Mouse (Mus musculus) cerebellum, adult 2 months (tissue): ENCODE measurements around the gene Slc10a6. TPM values are rescaled to one million over a fixed set of nuclear protein-coding genes. Genes with fewer than 3 reads are reported as not detected.

Source experiments
- DNase-seq, 2 experiments: peaks; one replicate each; pipeline ENCODE4 v3.0.0; 2021
- H3K27ac ChIP-seq: fragments of 200-500 bp; 2 replicates; pipeline ENCODE4 v1.5.1; 2012; ENCODE audit warnings: low read length, control low read depth, inconsistent platforms; ENCODE audit not compliant: insufficient read depth
- H3K27me3 ChIP-seq: fragments of 200-500 bp; 2 replicates; pipeline ENCODE4 v1.6.1; 2012; ENCODE audit warnings: inconsistent platforms, mild to moderate bottlenecking, low read length, moderate library complexity; ENCODE audit not compliant: control insufficient read depth, insufficient read depth
- H3K4me1 ChIP-seq: fragments of 200-500 bp; 2 replicates; pipeline ENCODE4 v1.6.1; 2011; ENCODE audit warnings: low read length; ENCODE audit not compliant: control insufficient read depth, insufficient read depth
- H3K4me3 ChIP-seq: fragments of 200-500 bp; replicated peaks from 2 replicates; pipeline ENCODE3; 2011; ENCODE audit warnings: mild to moderate bottlenecking, low read depth, low read length, control low read depth; ENCODE audit not compliant: insufficient read depth
- CTCF ChIP-seq: fragments of 200-500 bp; IDR thresholded peaks from 2 replicates; pipeline ENCODE4 v1.5.1; 2011; ENCODE audit warnings: low read depth, mild to moderate bottlenecking, control low read depth, low read length, moderate library complexity, borderline replicate concordance; ENCODE audit not compliant: insufficient read depth
- POLR2A ChIP-seq: fragments of 200-500 bp; IDR thresholded peaks from 2 replicates; pipeline ENCODE4 v1.6.1; 2011; ENCODE audit warnings: low read length, control low read depth, borderline replicate concordance; ENCODE audit not compliant: insufficient read depth
- WGBS: fragments of 180-500 bp; shearing (Covaris S2); methylation state at CpG from one replicate; pipeline ENCODE4 v1.1.7; 2018; 5-methylcytosine and 5-hydroxymethylcytosine counted together
- polyA plus RNA-seq: library from polyadenylated mRNA; depleted of rRNA; stranded (reverse); fragments of >200 nt; gene quantifications from 2 replicates; pipeline ENCODE4 v1.2.3, GENCODE M21; 2012

Gene Slc10a6
- polyA plus RNA-seq, 1 experiment, result 0.05 TPM

GRCm38 (mm10) chr5:103637162-103637561 lies 8.0 kb upstream of the Slc10a6 start:
- DNase-seq, result no peak
- 92% methylated on average over 2 of the region's 2 CpGs for WGBS
- Histone ChIP-seq H3K4me1 (no peaks in the 10 kb centered on the region), H3K27me3 (no peaks in the 10 kb centered on the region), H3K27ac (no peak overlapping the region), H3K4me3 (no peak overlapping the region)
- TF ChIP-seq CTCF (no peak), POLR2A (no peak)

DNA sequence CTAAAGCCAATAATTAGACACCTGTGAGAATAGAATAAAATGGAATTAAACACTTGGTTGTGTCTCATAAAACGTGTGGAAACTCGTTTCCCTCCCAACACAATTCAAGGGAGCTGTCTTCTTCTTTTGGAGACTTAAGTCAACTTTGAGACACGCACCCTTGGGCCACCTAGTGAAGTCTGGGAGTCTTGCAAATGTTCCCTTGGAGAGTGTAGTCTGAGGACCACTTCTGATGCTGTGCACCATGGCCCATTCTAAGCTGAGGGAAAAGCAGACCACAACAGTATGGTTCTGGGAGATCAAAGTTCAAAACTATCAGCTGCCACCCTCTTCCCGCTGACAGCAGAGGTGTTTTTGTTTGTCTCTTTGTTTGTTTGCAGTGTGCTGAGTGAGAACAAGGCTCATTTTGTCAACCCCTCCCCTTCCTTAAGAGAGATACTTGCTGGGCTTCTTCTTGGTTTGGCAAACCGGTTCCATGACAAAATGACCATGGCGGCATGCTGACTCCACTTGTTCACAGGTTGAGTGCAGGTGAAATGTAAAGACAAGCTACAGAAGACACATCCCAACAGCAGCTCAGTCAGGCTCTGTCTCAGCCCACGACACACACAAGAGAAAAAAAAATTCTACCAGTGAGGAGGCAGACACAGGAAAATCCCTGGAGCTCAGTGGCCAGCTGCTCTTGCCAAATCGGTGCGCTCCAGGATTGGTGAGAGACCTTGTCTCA lies 814 bp upstream of the Slc10a6 start:
- Histone ChIP-seq H3K4me1 (no peaks in the 10 kb centered on the region), H3K4me3 (no peak overlapping the region), H3K27me3 (no peaks in the 10 kb centered on the region), H3K27ac (no peak overlapping the region)
- WGBS, result 55% methylated on average over 9 of the region's 9 CpGs
- DNase-seq, result no peak
- TF ChIP-seq CTCF, result no peak
- no peak for TF ChIP-seq POLR2A

- TF ChIP-seq CTCF, result no peak
- TF ChIP-seq POLR2A, result no peak
- WGBS, result 76% methylated on average over 6 of the region's 6 CpGs
- Histone ChIP-seq H3K27me3 (no peaks in the 10 kb centered on the region), H3K27ac (no peak overlapping the region), H3K4me3 (no peak overlapping the region), H3K4me1 (no peaks in the 10 kb centered on the region)
- no peak for DNase-seq
These were observed 704 bp downstream of the Slc10a6 start for GRCm38 (mm10) chr5:103628499-103628898.

DNA sequence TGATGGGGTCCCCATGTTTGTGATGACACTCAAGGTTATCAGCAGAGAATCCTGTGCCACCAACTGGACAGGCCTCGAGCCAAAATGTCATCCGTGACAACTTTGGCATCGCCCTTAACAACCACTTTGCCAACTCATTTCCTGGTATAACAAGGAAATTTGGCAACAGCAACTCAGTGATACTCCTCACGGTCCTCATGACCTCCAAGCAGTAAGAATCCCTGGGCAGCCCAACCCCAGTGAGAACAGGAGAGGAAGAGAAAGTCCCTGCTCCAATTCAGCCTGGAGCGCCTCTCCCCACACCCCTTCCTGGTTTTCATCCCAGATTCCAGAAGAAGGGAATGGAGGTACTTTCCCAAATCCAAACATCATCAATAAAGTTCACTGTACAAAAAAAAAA lies 4.4 kb downstream of the Slc10a6 start:
- no peak overlapping the region for H3K27ac ChIP-seq
- WGBS, result 39% methylated on average over 5 of the region's 5 CpGs
- DNase-seq, result no peak
- no peaks in the 10 kb centered on the region for H3K4me1 ChIP-seq
- no peak for TF ChIP-seq POLR2A
- no peak for TF ChIP-seq CTCF
- H3K27me3 ChIP-seq, result no peaks in the 10 kb centered on the region
- H3K4me3 ChIP-seq, result no peak overlapping the region

- Histone ChIP-seq H3K4me1 (no peaks in the 10 kb centered on the region), H3K27me3 (no peaks in the 10 kb centered on the region), H3K4me3 (no peak overlapping the region), H3K27ac (no peak overlapping the region)
- 43% methylated on average over 5 of the region's 5 CpGs for WGBS
- DNase-seq, result no peak
- TF ChIP-seq CTCF, result no peak
- TF ChIP-seq POLR2A, result no peak
These were observed 6.9 kb downstream of the Slc10a6 start for GRCm38 (mm10) chr5:103622321-103622720.

DNA sequence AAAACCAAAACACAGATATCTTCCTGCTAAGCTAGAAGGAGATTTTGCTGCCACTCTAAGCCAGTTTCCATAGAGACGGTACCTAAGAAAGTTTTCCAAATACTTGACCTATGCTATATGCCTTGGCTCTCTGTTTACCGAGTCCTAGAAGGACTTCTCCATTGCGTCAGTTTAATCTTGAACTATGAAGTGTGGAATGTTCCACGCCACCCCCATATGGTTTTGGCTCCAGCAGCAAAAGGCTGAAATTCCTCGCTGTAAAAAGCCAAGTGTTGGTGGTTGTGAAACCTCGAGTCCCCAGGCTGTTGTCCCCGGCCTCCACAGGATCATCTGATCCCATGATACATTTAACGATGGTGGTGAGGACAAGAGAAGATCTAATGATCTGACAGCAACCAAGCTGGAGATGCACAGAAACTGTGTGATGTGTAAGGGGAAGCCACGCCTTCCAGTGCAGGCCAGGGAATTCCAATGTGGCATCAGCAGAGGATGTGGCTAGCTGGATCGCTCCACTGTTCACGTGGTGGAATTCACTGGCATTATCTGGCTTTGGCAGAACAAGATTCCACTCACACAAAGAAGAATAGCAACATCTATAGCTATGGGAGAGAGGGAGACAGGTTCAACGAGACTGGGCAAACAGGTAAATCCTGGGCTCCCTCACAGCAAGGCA lies 8.8 kb downstream of the Slc10a6 start:
- Histone ChIP-seq H3K27ac (no peak overlapping the region), H3K4me1 (no peaks in the 10 kb centered on the region), H3K27me3 (no peaks in the 10 kb centered on the region), H3K4me3 (no peak overlapping the region)
- TF ChIP-seq CTCF, result no peak
- no peak for TF ChIP-seq POLR2A
- WGBS, result 81% methylated on average over 12 of the region's 12 CpGs
- DNase-seq, result no peak

DNA sequence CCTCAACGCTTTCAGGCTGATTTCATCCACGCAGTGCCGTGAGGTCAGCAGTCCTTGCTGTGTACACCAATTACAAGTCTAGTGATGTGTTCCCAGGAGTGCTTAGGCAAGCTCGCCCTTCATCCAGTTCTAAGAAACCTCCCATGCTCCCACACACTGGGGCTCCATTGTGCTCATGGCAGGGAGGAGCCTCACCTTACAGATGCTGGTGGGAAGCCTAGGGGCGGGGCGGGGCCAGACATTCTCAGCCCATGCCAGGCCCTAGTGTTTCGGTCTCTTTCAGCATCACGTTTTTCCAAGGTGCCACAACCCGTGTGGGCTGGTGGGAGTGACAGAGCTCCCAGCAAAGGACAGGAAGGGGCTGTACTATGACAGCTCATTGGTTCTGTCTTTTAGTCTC lies 12.0 kb downstream of the Slc10a6 start:
- WGBS, result 76% methylated on average over 9 of the region's 9 CpGs
- Histone ChIP-seq H3K27ac (no peak overlapping the region), H3K4me1 (no peaks in the 10 kb centered on the region), H3K4me3 (no peak overlapping the region), H3K27me3 (no peaks in the 10 kb centered on the region)
- no peak for TF ChIP-seq POLR2A
- TF ChIP-seq CTCF, result no peak
- no peak for DNase-seq

DNA sequence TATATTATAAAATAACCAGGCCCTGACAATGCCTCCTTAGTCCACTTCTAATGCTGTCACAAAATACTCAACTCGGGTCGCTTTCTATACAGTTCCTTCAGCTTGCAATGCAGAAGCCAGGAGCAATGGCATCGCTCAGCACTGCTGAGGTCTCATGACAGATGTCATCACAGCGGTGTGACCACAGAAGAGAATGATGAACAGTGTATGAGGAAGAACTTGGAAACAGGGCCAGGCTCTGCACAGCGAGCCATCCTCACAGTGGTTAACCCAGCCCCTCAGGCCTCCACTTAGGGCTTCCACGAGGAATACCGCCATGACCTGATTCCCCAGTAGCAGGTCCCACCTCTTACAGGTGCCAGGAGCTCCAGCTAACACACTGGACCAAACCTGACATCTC lies 14.8 kb downstream of the Slc10a6 start:
- TF ChIP-seq CTCF (no peak), POLR2A (no peak)
- no peak for DNase-seq
- 73% methylated on average over 7 of the region's 7 CpGs for WGBS
- H3K4me1 ChIP-seq, result no peaks in the 10 kb centered on the region
- no peak overlapping the region for H3K4me3 ChIP-seq
- H3K27ac ChIP-seq, result no peak overlapping the region
- H3K27me3 ChIP-seq, result no peaks in the 10 kb centered on the region
